Mouse (Mus musculus) adrenal gland, adult 18-20 months (tissue): Measurements from ENCODE around the gene BC049352. TPM values are rescaled to one million over a fixed set of nuclear protein-coding genes. Genes with fewer than 3 reads are reported as not detected.

ENCODE experiments used
- DNase-seq, 2 experiments: peaks; one replicate each; pipeline ENCODE4 v3.0.0; 2021 to 2022; ENCODE audit warnings: low spot score in 2 of 2
- total RNA-seq, 2 experiments: library from RNA; stranded (reverse); gene quantifications; 1 replicate in 1 of 2; 2 replicates in 1 of 2; pipeline ENCODE4 v1.2.3; 2021

Gene BC049352
- total RNA-seq, 2 experiments from 2014 or later: 0.86 to 1.3 TPM

GRCm38 (mm10) chr9:45188570-45189563 is 7.1 kb downstream of the BC049352 start:
- DNase-seq: no peak

GRCm38 (mm10) chr9:45189661-45190174 is 7.9 kb downstream of the BC049352 start:
- no peak for DNase-seq

- DNase-seq: no peak
These were observed 13.7 kb downstream of the BC049352 start for GRCm38 (mm10) chr9:45195468-45195867.

GRCm38 (mm10) chr9:45196125-45196830 is 14.5 kb downstream of the BC049352 start:
- no peak for DNase-seq

- no peak for DNase-seq
These were observed 15.7 kb downstream of the BC049352 start for GRCm38 (mm10) chr9:45197549-45197948.

- DNase-seq: peak in 1 of 2 experiments; percentile 29
These were observed 19.6 kb downstream of the BC049352 start for GRCm38 (mm10) chr9:45201319-45201947.

GRCm38 (mm10) chr9:45202021-45202798 is 20.4 kb downstream of the BC049352 start:
- no peak for DNase-seq

- no peak for DNase-seq
These were observed 22.1 kb downstream of the BC049352 start, which contains the start of gene Tmprss4 for GRCm38 (mm10) chr9:45203797-45204410. TSS of gene Tmprss4 (minus strand) at chr9:45204092.

GRCm38 (mm10) chr9:45205143-45205542 is 23.3 kb downstream of the BC049352 start:
- no peak for DNase-seq

- no peak for DNase-seq
These were observed 24.3 kb downstream of the BC049352 start for GRCm38 (mm10) chr9:45206121-45206520.

- DNase-seq: no peak
These were observed 25.4 kb downstream of the BC049352 start for GRCm38 (mm10) chr9:45207015-45207743.

- no peak for DNase-seq
These were observed 30.2 kb downstream of the BC049352 start for GRCm38 (mm10) chr9:45212001-45212400.

- no peak for DNase-seq
These were observed 33.8 kb downstream of the BC049352 start for GRCm38 (mm10) chr9:45215526-45216179.

- no peak for DNase-seq
These were observed 37.8 kb downstream of the BC049352 start for GRCm38 (mm10) chr9:45219644-45220043.

GRCm38 (mm10) chr9:45221567-45221966 is 39.8 kb downstream of the BC049352 start:
- peak; percentile 89 to 94 for DNase-seq

GRCm38 (mm10) chr9:45229359-45229758 is 47.6 kb downstream of the BC049352 start:
- DNase-seq: no peak

GRCm38 (mm10) chr9:45235668-45236227 is 53.9 kb downstream of the BC049352 start:
- DNase-seq: no peak

- DNase-seq: no peak
These were observed 54.9 kb downstream of the BC049352 start for GRCm38 (mm10) chr9:45236744-45237143.
